Mouse (Mus musculus) forebrain, embryonic 15.5 days (tissue): ENCODE results near the gene E2f2. TPM values are rescaled to one million over a fixed set of nuclear protein-coding genes. Genes with fewer than 3 reads are reported as not detected.
A peak's percentile ranks its signal among the peaks of the same experiment; 100 is the strongest.

Experiments used
- ATAC-seq: fragments of 200-750 bp; cut with Nextera tagmentation; replicated peaks from 2 replicates; pipeline ENCODE4 v1.8.0; 2017; ENCODE audit warnings: mild to moderate bottlenecking, moderate TSS enrichment, moderate library complexity
- H3K27ac ChIP-seq: fragments of 300-500 bp; sonication (generic); replicated peaks from 2 replicates; pipeline ENCODE4 v1.5.1; 2015; ENCODE audit warnings: mild to moderate bottlenecking, inconsistent platforms
- H3K27me3 ChIP-seq: fragments of 300-500 bp; sonication (generic); 2 replicates; pipeline ENCODE4 v1.6.1; 2015; ENCODE audit warnings: inconsistent platforms
- H3K36me3 ChIP-seq: fragments of 300-500 bp; sonication (generic); 2 replicates; pipeline ENCODE4 v1.6.1; 2015; ENCODE audit warnings: mild to moderate bottlenecking, inconsistent platforms
- H3K4me1 ChIP-seq: fragments of 300-500 bp; sonication (generic); 2 replicates; pipeline ENCODE4 v1.6.1; 2015; ENCODE audit warnings: inconsistent platforms
- H3K4me2 ChIP-seq: fragments of 300-500 bp; sonication (generic); replicated peaks from 2 replicates; pipeline ENCODE4 v1.6.1; 2015; ENCODE audit warnings: mild to moderate bottlenecking, inconsistent platforms
- H3K4me3 ChIP-seq: fragments of 300-500 bp; sonication (generic); 2 replicates; pipeline ENCODE4 v1.5.1; 2015; ENCODE audit warnings: mild to moderate bottlenecking, inconsistent platforms
- H3K9ac ChIP-seq: fragments of 300-500 bp; sonication (generic); replicated peaks from 2 replicates; pipeline ENCODE4 v1.6.1; 2015; ENCODE audit warnings: mild to moderate bottlenecking, inconsistent platforms
- H3K9me3 ChIP-seq: fragments of 300-500 bp; sonication (generic); 2 replicates; pipeline ENCODE4 v1.6.1; 2016; ENCODE audit warnings: inconsistent platforms
- WGBS: fragments of 180-500 bp; shearing (Covaris S2); methylation state at CpG from one replicate; pipeline ENCODE4 v1.1.7; 2015; ENCODE audit warnings: mixed read lengths; 5-methylcytosine and 5-hydroxymethylcytosine counted together
- polyA plus RNA-seq: library from polyadenylated mRNA; unstranded; fragments of >200 nt; fragmentation: Nextera tagmentation; extraction: Ambion mirVana; gene quantifications from 2 replicates; pipeline ENCODE4 v1.2.1, GENCODE M21; 2015

The E2f2 gene
- polyA plus RNA-seq, 1 experiment from 2014 or later: 5.4 TPM

GRCm38 (mm10) chr4:136179998-136180397 lies 7.8 kb downstream of the E2f2 start:
- peak; percentile 39 for ATAC-seq
- Histone ChIP-seq H3K4me3 (peak overlapping the region; percentile 40), H3K4me1 (peaks cover 34% of the 10 kb centered on the region), H3K36me3 (no peaks in the 10 kb centered on the region), H3K27ac (0 out of 2 replicates have a peak overlapping the region, but pooled peaks have one; percentile 33), H3K4me2 (peak overlapping the region; percentile 55), H3K27me3 (no peaks in the 10 kb centered on the region), H3K9ac (peak overlapping the region; percentile 42), H3K9me3 (no peaks in the 10 kb centered on the region)
- 7% methylated on average over 15 of the region's 15 CpGs for WGBS

DNA sequence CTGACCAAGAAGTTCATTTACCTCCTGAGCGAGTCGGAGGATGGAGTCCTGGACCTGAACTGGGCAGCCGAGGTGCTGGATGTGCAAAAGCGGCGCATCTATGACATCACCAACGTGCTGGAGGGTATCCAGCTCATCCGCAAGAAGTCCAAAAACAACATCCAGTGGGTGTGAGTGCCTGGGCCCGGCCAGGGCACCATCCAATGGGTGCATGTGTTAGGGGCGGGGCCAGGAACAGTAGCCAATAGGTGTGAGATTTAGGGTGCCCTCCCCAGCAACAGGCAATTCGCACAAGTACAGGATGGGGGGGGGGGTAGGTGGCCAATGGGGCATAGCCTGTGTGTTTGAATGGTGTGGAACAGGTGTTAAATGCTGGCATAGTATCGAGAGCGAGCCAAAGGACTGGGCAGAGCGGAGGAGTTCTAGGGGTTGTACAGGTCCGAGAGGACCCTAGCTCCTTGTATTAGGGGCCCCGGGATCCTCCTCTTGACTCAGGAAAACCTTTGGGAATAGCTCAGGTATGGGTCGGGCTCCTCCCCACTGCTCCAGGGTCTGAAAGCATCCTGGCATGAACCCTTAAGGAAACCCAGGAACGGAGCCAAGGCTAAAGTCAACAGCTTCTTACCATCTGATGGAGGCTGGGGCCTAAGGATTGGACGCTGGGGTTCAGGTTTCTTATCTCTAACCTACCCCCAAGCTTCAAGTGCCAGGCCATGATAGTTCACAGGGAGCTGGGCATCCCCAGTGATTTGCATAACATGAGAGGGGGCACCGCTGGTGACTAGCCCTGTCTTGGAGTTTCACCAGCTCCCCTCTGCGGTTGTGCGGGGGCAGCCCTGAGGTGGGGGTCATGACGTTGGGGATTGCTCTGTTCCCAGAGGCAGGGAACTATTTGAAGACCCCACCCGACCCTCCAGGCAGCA lies 8.5 kb downstream of the E2f2 start:
- Histone ChIP-seq H3K4me3 (peak overlapping the region; percentile 40), H3K9me3 (no peaks in the 10 kb centered on the region), H3K4me2 (peak overlapping the region; percentile 55), H3K9ac (peak overlapping the region; percentile 42), H3K27ac (0 out of 2 replicates have a peak overlapping the region, but pooled peaks have one; percentile 33), H3K27me3 (no peaks in the 10 kb centered on the region), H3K4me1 (peaks cover 31% of the 10 kb centered on the region), H3K36me3 (no peaks in the 10 kb centered on the region)
- peak; percentile 66 for ATAC-seq
- WGBS: 24% methylated on average over 23 of the region's 23 CpGs

GRCm38 (mm10) chr4:136181367-136181766 lies 9.2 kb downstream of the E2f2 start:
- no peak overlapping the region for H3K4me2 ChIP-seq
- H3K4me1 ChIP-seq: peaks cover 28% of the 10 kb centered on the region
- H3K9me3 ChIP-seq: no peaks in the 10 kb centered on the region
- ATAC-seq: no peak
- no peaks in the 10 kb centered on the region for H3K36me3 ChIP-seq
- WGBS: 38% methylated on average over 12 of the region's 12 CpGs
- H3K4me3 ChIP-seq: no peak overlapping the region
- no peak overlapping the region for H3K9ac ChIP-seq
- H3K27ac ChIP-seq: no peak overlapping the region
- no peaks in the 10 kb centered on the region for H3K27me3 ChIP-seq

GRCm38 (mm10) chr4:136185375-136185774 lies 13.2 kb downstream of the E2f2 start:
- no peak for ATAC-seq
- peaks cover 16% of the 10 kb centered on the region for H3K4me1 ChIP-seq
- H3K4me3 ChIP-seq: no peak overlapping the region
- no peaks in the 10 kb centered on the region for H3K36me3 ChIP-seq
- no peak overlapping the region for H3K27ac ChIP-seq
- no peaks in the 10 kb centered on the region for H3K9me3 ChIP-seq
- no peak overlapping the region for H3K9ac ChIP-seq
- H3K4me2 ChIP-seq: no peak overlapping the region
- H3K27me3 ChIP-seq: no peaks in the 10 kb centered on the region
- WGBS: 88% methylated on average over 9 of the region's 9 CpGs

- Histone ChIP-seq H3K36me3 (no peaks in the 10 kb centered on the region), H3K4me2 (no peak overlapping the region), H3K27ac (no peak overlapping the region), H3K27me3 (no peaks in the 10 kb centered on the region), H3K4me3 (no peak overlapping the region), H3K4me1 (peaks cover 8% of the 10 kb centered on the region), H3K9me3 (no peaks in the 10 kb centered on the region), H3K9ac (no peak overlapping the region)
- ATAC-seq: no peak
- 90% methylated on average over 8 of the region's 8 CpGs for WGBS
These were observed 14.1 kb downstream of the E2f2 start for GRCm38 (mm10) chr4:136186315-136186714.

DNA sequence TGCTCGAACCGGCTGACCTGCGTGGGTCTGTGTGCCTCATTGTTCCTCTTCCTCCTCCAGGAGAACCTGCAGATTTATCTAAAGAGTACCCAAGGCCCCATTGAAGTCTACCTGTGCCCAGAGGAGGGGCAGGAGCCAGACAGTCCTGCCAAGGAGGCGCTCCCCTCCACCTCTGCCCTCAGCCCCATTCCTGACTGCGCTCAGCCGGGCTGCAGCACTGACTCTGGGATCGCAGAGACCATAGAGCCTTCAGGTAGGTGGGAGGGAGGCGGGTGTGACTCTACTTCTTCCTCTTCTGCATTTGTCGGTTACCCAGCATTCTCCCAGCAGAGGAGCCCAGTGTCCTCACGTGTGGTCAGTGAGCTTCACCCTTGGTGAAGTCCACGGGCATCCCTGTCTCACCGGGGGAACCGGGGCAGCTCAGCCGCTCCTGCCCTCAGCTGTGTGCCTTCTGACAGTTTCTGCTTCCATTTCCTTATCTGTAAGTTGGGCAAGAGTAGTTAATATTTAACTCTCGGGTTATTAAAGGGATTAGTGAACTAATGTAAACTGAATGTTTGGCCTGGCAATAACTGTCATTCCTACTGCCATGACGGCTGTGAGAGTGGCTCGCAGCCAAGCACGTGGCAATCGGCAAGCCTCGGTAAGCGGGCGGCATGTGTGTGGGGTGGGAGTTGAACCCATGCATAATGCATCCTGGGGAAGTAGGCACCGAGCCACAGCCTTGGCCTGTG lies 14.7 kb downstream of the E2f2 start:
- H3K36me3 ChIP-seq: no peaks in the 10 kb centered on the region
- H3K4me3 ChIP-seq: no peak overlapping the region
- no peak overlapping the region for H3K9ac ChIP-seq
- H3K27ac ChIP-seq: no peak overlapping the region; the same call in 1 of the 2 replicates
- no peaks in the 10 kb centered on the region for H3K27me3 ChIP-seq
- H3K4me1 ChIP-seq: peaks cover 8% of the 10 kb centered on the region
- 76% methylated on average over 23 of the region's 23 CpGs for WGBS
- no peaks in the 10 kb centered on the region for H3K9me3 ChIP-seq
- no peak overlapping the region for H3K4me2 ChIP-seq
- no peak for ATAC-seq

- WGBS: 81% methylated on average over 6 of the region's 6 CpGs
- no peak for ATAC-seq
- H3K27ac ChIP-seq: no peak overlapping the region
These were observed 17.0 kb downstream of the E2f2 start for GRCm38 (mm10) chr4:136188973-136189737.

DNA sequence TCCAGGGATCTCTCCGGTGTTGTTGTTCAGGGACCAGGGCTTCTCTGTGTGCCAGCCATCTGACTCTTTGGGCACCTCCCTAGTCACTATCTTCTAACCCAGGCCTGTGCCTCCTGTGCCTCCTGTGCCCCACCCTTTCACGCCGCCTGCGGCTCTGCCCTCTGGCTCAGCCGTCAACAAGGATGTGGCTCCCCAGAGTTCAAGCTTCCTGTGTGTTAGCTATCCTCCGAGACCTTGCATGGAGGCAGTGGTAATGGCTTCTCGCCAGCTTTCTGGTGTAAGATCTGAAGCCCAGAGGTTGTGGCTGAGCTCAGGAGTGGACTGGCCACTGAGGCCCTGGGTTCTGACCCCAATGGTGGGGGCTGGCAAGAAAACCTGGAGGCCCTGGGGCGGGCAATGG lies 17.7 kb downstream of the E2f2 start:
- no peak for ATAC-seq
- no peaks in the 10 kb centered on the region for H3K36me3 ChIP-seq
- 94% methylated on average over 8 of the region's 8 CpGs for WGBS

More at GRCm38 (mm10) chr4:136188973-136189737, 17.0 kb downstream of the E2f2 start:
- H3K27me3 ChIP-seq: no peaks in the 10 kb centered on the region
- H3K4me1 ChIP-seq: peaks cover 8% of the 10 kb centered on the region
- H3K4me2 ChIP-seq: no peak overlapping the region
- no peaks in the 10 kb centered on the region for H3K9me3 ChIP-seq
- H3K4me3 ChIP-seq: no peak overlapping the region
- H3K36me3 ChIP-seq: no peaks in the 10 kb centered on the region
- no peak overlapping the region for H3K9ac ChIP-seq

DNA sequence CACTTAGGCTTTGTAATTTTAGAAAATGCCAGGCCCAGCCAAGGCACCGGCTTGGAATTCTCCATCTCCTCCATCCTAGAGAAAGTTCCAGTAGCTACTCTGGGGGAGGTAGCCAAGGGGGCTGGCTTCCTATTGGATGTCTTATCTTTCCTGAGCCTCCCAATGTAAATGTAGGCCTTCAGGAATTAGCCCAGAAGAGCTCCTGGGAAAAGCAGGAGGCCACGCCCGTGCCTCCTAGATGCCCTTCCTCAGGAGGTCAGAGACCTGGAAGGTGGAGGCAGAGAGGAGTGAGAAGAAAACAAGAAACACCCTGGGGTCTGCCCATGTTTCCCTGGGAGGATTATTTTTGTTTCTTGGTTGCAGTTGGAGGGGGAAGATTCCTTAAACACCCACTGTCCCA lies 21.4 kb downstream of the E2f2 start:
- WGBS: 92% methylated on average over 3 of the region's 3 CpGs
- Histone ChIP-seq H3K4me3 (no peak overlapping the region), H3K27ac (no peak overlapping the region), H3K4me1 (no peaks in the 10 kb centered on the region), H3K9me3 (no peaks in the 10 kb centered on the region), H3K27me3 (no peaks in the 10 kb centered on the region), H3K4me2 (no peak overlapping the region), H3K36me3 (no peaks in the 10 kb centered on the region), H3K9ac (no peak overlapping the region)
- ATAC-seq: no peak

More for the DNA sequence above, 17.7 kb downstream of the E2f2 start:
- Histone ChIP-seq H3K27ac (no peak overlapping the region), H3K4me2 (no peak overlapping the region), H3K9me3 (no peaks in the 10 kb centered on the region), H3K4me1 (peaks cover 8% of the 10 kb centered on the region), H3K9ac (no peak overlapping the region), H3K27me3 (no peaks in the 10 kb centered on the region), H3K4me3 (no peak overlapping the region)

- Histone ChIP-seq H3K27ac (no peak overlapping the region), H3K4me3 (no peak overlapping the region), H3K27me3 (no peaks in the 10 kb centered on the region), H3K9me3 (no peaks in the 10 kb centered on the region), H3K36me3 (no peaks in the 10 kb centered on the region), H3K9ac (no peak overlapping the region), H3K4me1 (no peaks in the 10 kb centered on the region), H3K4me2 (no peak overlapping the region)
- WGBS: 70% methylated on average over 7 of the region's 7 CpGs
- no peak for ATAC-seq
These were observed 22.8 kb downstream of the E2f2 start for GRCm38 (mm10) chr4:136195029-136195428.

GRCm38 (mm10) chr4:136195629-136196028 lies 23.4 kb downstream of the E2f2 start:
- no peaks in the 10 kb centered on the region for H3K9me3 ChIP-seq
- H3K4me3 ChIP-seq: no peak overlapping the region
- no peak overlapping the region for H3K27ac ChIP-seq
- no peaks in the 10 kb centered on the region for H3K36me3 ChIP-seq
- no peak overlapping the region for H3K4me2 ChIP-seq
- no peak for ATAC-seq
- no peaks in the 10 kb centered on the region for H3K4me1 ChIP-seq
- H3K27me3 ChIP-seq: no peaks in the 10 kb centered on the region
- 80% methylated on average over 9 of the region's 9 CpGs for WGBS
- no peak overlapping the region for H3K9ac ChIP-seq
